Mouse (Mus musculus) olfactory bulb, adult 2 months (tissue): ENCODE results near the gene Gapdh.

Source experiments
- CTCF ChIP-seq: fragments of 200-500 bp; IDR thresholded peaks from 2 replicates; pipeline ENCODE4 v1.5.1; 2012; ENCODE audit warnings: low read depth, mild to moderate bottlenecking, low read length, moderate library complexity; ENCODE audit not compliant: insufficient read depth
- POLR2A ChIP-seq: fragments of 200-500 bp; IDR thresholded peaks from 2 replicates; pipeline ENCODE4 v1.6.1; 2012; ENCODE audit warnings: mild to moderate bottlenecking, low read depth, low read length, moderate library complexity; ENCODE audit not compliant: insufficient read depth

DNA sequence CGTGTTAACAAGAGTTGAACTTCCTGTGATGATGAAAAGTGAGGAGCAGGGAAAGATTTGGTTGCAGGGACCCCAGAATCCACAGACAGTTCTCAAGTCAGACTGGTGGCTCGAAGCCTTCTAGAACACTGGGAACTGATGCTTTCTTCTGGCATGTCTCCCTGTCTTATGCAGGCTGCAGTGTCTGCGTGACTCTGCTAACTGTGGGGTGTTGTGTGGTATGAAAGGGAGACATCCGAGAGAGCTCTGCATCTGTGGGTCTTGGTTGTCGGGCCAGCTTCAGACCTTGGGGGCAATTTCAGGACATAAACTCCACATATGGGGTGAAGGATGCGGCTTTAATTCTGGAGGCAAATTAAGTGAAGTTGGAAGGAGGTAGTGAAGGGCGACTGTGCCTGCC, 20.1 kb downstream of the Gapdh start:
- TF ChIP-seq POLR2A, result no peak
- no peak for TF ChIP-seq CTCF
